Mouse (Mus musculus): ENCODE data around the gene Bcl6. TPM values are rescaled to one million over a fixed set of nuclear protein-coding genes. Genes with fewer than 3 reads are reported as not detected.

Bcl6 gene
- polyA plus RNA-seq, 1 experiment from 2014 or later: 1.5 TPM

GRCm38 (mm10) chr16:23963896-23964668 is 24.6 kb downstream of the Bcl6 start:
- Histone ChIP-seq H3K4me3 (ENCODE audit: low read depth, low read length) (no peak overlapping the region), H3K27me3 (ENCODE audit: control insufficient read depth, insufficient read depth, low read length) (no peaks in the 10 kb centered on the region), H3K4me2 (replicated peaks; ENCODE audit: low read depth, low read length) (no peak overlapping the region), H3K4me1 (ENCODE audit: control insufficient read depth, insufficient read depth, low read length) (no peaks in the 10 kb centered on the region), H3K9me3 (ENCODE audit: control insufficient read depth, low read depth, low read length) (no peaks in the 10 kb centered on the region), H3K9ac (replicated peaks; ENCODE audit: low read depth, low read length) (no peak overlapping the region), H3K36me3 (ENCODE audit: control insufficient read depth, insufficient read depth, low read length) (peaks cover 3% of the 10 kb centered on the region; the same call in 1 of the 2 replicates), H3K27ac (ENCODE audit: low read length) (no peak overlapping the region)
- no peak for ATAC-seq (ENCODE audit: insufficient number of reproducible peaks, insufficient read depth, low FRiP score, low read depth)
- WGBS: 75% methylated on average over 22 of the region's 22 CpGs

GRCm38 (mm10) chr16:23962401-23962800 is 26.3 kb downstream of the Bcl6 start:
- Histone ChIP-seq H3K4me2 (replicated peaks; ENCODE audit: low read depth, low read length) (no peak overlapping the region), H3K27me3 (ENCODE audit: control insufficient read depth, insufficient read depth, low read length) (no peaks in the 10 kb centered on the region), H3K36me3 (ENCODE audit: control insufficient read depth, insufficient read depth, low read length) (no peaks in the 10 kb centered on the region; the same call in 1 of the 2 replicates), H3K9ac (replicated peaks; ENCODE audit: low read depth, low read length) (no peak overlapping the region), H3K9me3 (ENCODE audit: control insufficient read depth, low read depth, low read length) (no peaks in the 10 kb centered on the region), H3K27ac (ENCODE audit: low read length) (no peak overlapping the region), H3K4me3 (ENCODE audit: low read depth, low read length) (no peak overlapping the region), H3K4me1 (ENCODE audit: control insufficient read depth, insufficient read depth, low read length) (no peaks in the 10 kb centered on the region)
- 82% methylated on average over 2 of the region's 2 CpGs for WGBS
- no peak for ATAC-seq (ENCODE audit: insufficient number of reproducible peaks, insufficient read depth, low FRiP score, low read depth)

- no peak for ATAC-seq (ENCODE audit: insufficient number of reproducible peaks, insufficient read depth, low FRiP score, low read depth)
- Histone ChIP-seq H3K9me3 (ENCODE audit: control insufficient read depth, low read depth, low read length) (no peaks in the 10 kb centered on the region), H3K4me2 (replicated peaks; ENCODE audit: low read depth, low read length) (no peak overlapping the region), H3K27ac (ENCODE audit: low read length) (no peak overlapping the region), H3K36me3 (ENCODE audit: control insufficient read depth, insufficient read depth, low read length) (no peaks in the 10 kb centered on the region), H3K4me1 (ENCODE audit: control insufficient read depth, insufficient read depth, low read length) (no peaks in the 10 kb centered on the region), H3K9ac (replicated peaks; ENCODE audit: low read depth, low read length) (no peak overlapping the region), H3K27me3 (ENCODE audit: control insufficient read depth, insufficient read depth, low read length) (no peaks in the 10 kb centered on the region), H3K4me3 (ENCODE audit: low read depth, low read length) (no peak overlapping the region)
Observed at GRCm38 (mm10) chr16:23958938-23959337, 29.7 kb downstream of the Bcl6 start.

GRCm38 (mm10) chr16:23953959-23954260 is 34.7 kb downstream of the Bcl6 start:
- Histone ChIP-seq H3K4me1 (ENCODE audit: control insufficient read depth, insufficient read depth, low read length) (no peaks in the 10 kb centered on the region), H3K9me3 (ENCODE audit: control insufficient read depth, low read depth, low read length) (no peaks in the 10 kb centered on the region), H3K4me3 (ENCODE audit: low read depth, low read length) (no peak overlapping the region), H3K36me3 (ENCODE audit: control insufficient read depth, insufficient read depth, low read length) (no peaks in the 10 kb centered on the region), H3K9ac (replicated peaks; ENCODE audit: low read depth, low read length) (no peak overlapping the region), H3K27ac (ENCODE audit: low read length) (no peak overlapping the region), H3K27me3 (ENCODE audit: control insufficient read depth, insufficient read depth, low read length) (no peaks in the 10 kb centered on the region), H3K4me2 (replicated peaks; ENCODE audit: low read depth, low read length) (no peak overlapping the region)
- 3% methylated on average over 1 of the region's 1 CpGs for WGBS
- ATAC-seq (ENCODE audit: insufficient number of reproducible peaks, insufficient read depth, low FRiP score, low read depth): no peak

GRCm38 (mm10) chr16:23953189-23953958 is 35.3 kb downstream of the Bcl6 start:
- Histone ChIP-seq H3K36me3 (ENCODE audit: control insufficient read depth, insufficient read depth, low read length) (no peaks in the 10 kb centered on the region), H3K27ac (ENCODE audit: low read length) (no peak overlapping the region), H3K9me3 (ENCODE audit: control insufficient read depth, low read depth, low read length) (no peaks in the 10 kb centered on the region), H3K27me3 (ENCODE audit: control insufficient read depth, insufficient read depth, low read length) (no peaks in the 10 kb centered on the region), H3K4me3 (ENCODE audit: low read depth, low read length) (no peak overlapping the region), H3K9ac (replicated peaks; ENCODE audit: low read depth, low read length) (no peak overlapping the region), H3K4me2 (replicated peaks; ENCODE audit: low read depth, low read length) (no peak overlapping the region), H3K4me1 (ENCODE audit: control insufficient read depth, insufficient read depth, low read length) (no peaks in the 10 kb centered on the region)
- 49% methylated on average over 11 of the region's 11 CpGs for WGBS
- no peak for ATAC-seq (ENCODE audit: insufficient number of reproducible peaks, insufficient read depth, low FRiP score, low read depth)

- H3K27me3 ChIP-seq (ENCODE audit: control insufficient read depth, insufficient read depth, low read length): no peaks in the 10 kb centered on the region
- no peak overlapping the region for H3K27ac ChIP-seq (ENCODE audit: low read length)
- H3K36me3 ChIP-seq (ENCODE audit: control insufficient read depth, insufficient read depth, low read length): no peaks in the 10 kb centered on the region
- no peak for ATAC-seq (ENCODE audit: insufficient number of reproducible peaks, insufficient read depth, low FRiP score, low read depth)
- H3K4me1 ChIP-seq (ENCODE audit: control insufficient read depth, insufficient read depth, low read length): no peaks in the 10 kb centered on the region
- no peak overlapping the region for H3K4me3 ChIP-seq (ENCODE audit: low read depth, low read length)
- H3K9me3 ChIP-seq (ENCODE audit: control insufficient read depth, low read depth, low read length): no peaks in the 10 kb centered on the region
- 68% methylated on average over 4 of the region's 4 CpGs for WGBS
- H3K4me2 ChIP-seq (replicated peaks; ENCODE audit: low read depth, low read length): no peak overlapping the region
- H3K9ac ChIP-seq (replicated peaks; ENCODE audit: low read depth, low read length): no peak overlapping the region
Observed at GRCm38 (mm10) chr16:23952101-23952727, 36.4 kb downstream of the Bcl6 start.

- Histone ChIP-seq H3K36me3 (ENCODE audit: control insufficient read depth, insufficient read depth, low read length) (no peaks in the 10 kb centered on the region), H3K27me3 (ENCODE audit: control insufficient read depth, insufficient read depth, low read length) (no peaks in the 10 kb centered on the region)
- WGBS: 87% methylated on average over 6 of the region's 6 CpGs
Observed at GRCm38 (mm10) chr16:23947654-23948053, 41.0 kb downstream of the Bcl6 start.

GRCm38 (mm10) chr16:23944801-23945200 is 43.9 kb downstream of the Bcl6 start:
- 36% methylated on average over 3 of the region's 3 CpGs for WGBS
- no peaks in the 10 kb centered on the region for H3K27me3 ChIP-seq (ENCODE audit: control insufficient read depth, insufficient read depth, low read length)
- no peak for ATAC-seq (ENCODE audit: insufficient number of reproducible peaks, insufficient read depth, low FRiP score, low read depth)

More at GRCm38 (mm10) chr16:23947654-23948053, 41.0 kb downstream of the Bcl6 start:
- H3K4me3 ChIP-seq (ENCODE audit: low read depth, low read length): no peak overlapping the region
- H3K4me1 ChIP-seq (ENCODE audit: control insufficient read depth, insufficient read depth, low read length): no peaks in the 10 kb centered on the region
- H3K9me3 ChIP-seq (ENCODE audit: control insufficient read depth, low read depth, low read length): no peaks in the 10 kb centered on the region
- no peak overlapping the region for H3K9ac ChIP-seq (replicated peaks; ENCODE audit: low read depth, low read length)
- H3K27ac ChIP-seq (ENCODE audit: low read length): no peak overlapping the region
- H3K4me2 ChIP-seq (replicated peaks; ENCODE audit: low read depth, low read length): no peak overlapping the region
- ATAC-seq (ENCODE audit: insufficient number of reproducible peaks, insufficient read depth, low FRiP score, low read depth): no peak

More at GRCm38 (mm10) chr16:23944801-23945200, 43.9 kb downstream of the Bcl6 start:
- H3K4me2 ChIP-seq (replicated peaks; ENCODE audit: low read depth, low read length): no peak overlapping the region
- no peak overlapping the region for H3K9ac ChIP-seq (replicated peaks; ENCODE audit: low read depth, low read length)
- H3K9me3 ChIP-seq (ENCODE audit: control insufficient read depth, low read depth, low read length): no peaks in the 10 kb centered on the region
- no peak overlapping the region for H3K27ac ChIP-seq (ENCODE audit: low read length)
- no peak overlapping the region for H3K4me3 ChIP-seq (ENCODE audit: low read depth, low read length)
- no peaks in the 10 kb centered on the region for H3K4me1 ChIP-seq (ENCODE audit: control insufficient read depth, insufficient read depth, low read length)
- H3K36me3 ChIP-seq (ENCODE audit: control insufficient read depth, insufficient read depth, low read length): no peaks in the 10 kb centered on the region
